Mouse (Mus musculus): ENCODE measurements around the gene Akt2. TPM values are rescaled to one million over a fixed set of nuclear protein-coding genes. Genes with fewer than 3 reads are reported as not detected.
A peak's percentile ranks its signal among the peaks of the same experiment; 100 is the strongest.

Akt2 gene
- polyA plus RNA-seq, 1 experiment, result 102 TPM

GRCm38 (mm10) chr7:27590566-27591213 is 662 bp upstream of the Akt2 start:
- peaks cover 41% of the 10 kb centered on the region for H3K79me2 ChIP-seq (ENCODE audit: control insufficient read depth, insufficient read depth)
- TF ChIP-seq MAX (IDR thresholded peaks at IDR 0.05), result no peak
- no peak for TF ChIP-seq CTCF (IDR thresholded peaks at IDR 0.05; ENCODE audit: control insufficient read depth, insufficient read depth, insufficient read length)
- TF ChIP-seq USF1 (IDR thresholded peaks at IDR 0.05; ENCODE audit: low read depth), result peak; percentile 17
- no peak for TF ChIP-seq CEBPB (IDR thresholded peaks at IDR 0.05; ENCODE audit: low read depth)
- TF ChIP-seq MYOD1 (IDR thresholded peaks at IDR 0.05; ENCODE audit: control insufficient read depth, insufficient read length, low read depth), result no peak
- TF ChIP-seq FOSL1 (IDR thresholded peaks at IDR 0.05; ENCODE audit: insufficient read depth, low read length, poor library complexity, severe bottlenecking), result no peak
- TF ChIP-seq MYOG (IDR thresholded peaks at IDR 0.05; ENCODE audit: control insufficient read depth, extremely low read depth, insufficient read length), result no peak

GRCm38 (mm10) chr7:27592217-27592929 is 1.0 kb downstream of the Akt2 start:
- Histone ChIP-seq H3K4me3 (ENCODE audit: insufficient read depth, poor library complexity, severe bottlenecking) (peak overlapping the region; percentile 49), H3K27me3 (ENCODE audit: control insufficient read depth, insufficient read depth, insufficient read length) (no peaks in the 10 kb centered on the region), H3K79me3 (ENCODE audit: low read depth) (peaks cover 45% of the 10 kb centered on the region), H3K79me2 (ENCODE audit: control insufficient read depth, insufficient read depth) (peaks cover 58% of the 10 kb centered on the region), H3ac (ENCODE audit: control insufficient read depth, insufficient read length, low read depth) (peak overlapping the region; percentile 73), H3K36me3 (ENCODE audit: control insufficient read depth, insufficient read depth) (peaks cover 5% of the 10 kb centered on the region)
- TF ChIP-seq USF1 (IDR thresholded peaks at IDR 0.05; ENCODE audit: low read depth) (no peak), CTCF (IDR thresholded peaks at IDR 0.05; ENCODE audit: control insufficient read depth, insufficient read depth, insufficient read length) (no peak), MAX (IDR thresholded peaks at IDR 0.05) (no peak), FOSL1 (IDR thresholded peaks at IDR 0.05; ENCODE audit: insufficient read depth, low read length, poor library complexity, severe bottlenecking) (no peak), CEBPB (IDR thresholded peaks at IDR 0.05; ENCODE audit: low read depth) (no peak), MYOD1 (IDR thresholded peaks at IDR 0.05; ENCODE audit: control insufficient read depth, insufficient read length, low read depth) (no peak)

More at GRCm38 (mm10) chr7:27590566-27591213, 662 bp upstream of the Akt2 start:
- Histone ChIP-seq H3K4me3 (ENCODE audit: insufficient read depth, poor library complexity, severe bottlenecking) (no peak overlapping the region), H3K27me3 (ENCODE audit: control insufficient read depth, insufficient read depth, insufficient read length) (no peaks in the 10 kb centered on the region), H3ac (ENCODE audit: control insufficient read depth, insufficient read length, low read depth) (no peak overlapping the region), H3K79me3 (ENCODE audit: low read depth) (peaks cover 35% of the 10 kb centered on the region), H3K36me3 (ENCODE audit: control insufficient read depth, insufficient read depth) (peaks cover 5% of the 10 kb centered on the region)

DNA sequence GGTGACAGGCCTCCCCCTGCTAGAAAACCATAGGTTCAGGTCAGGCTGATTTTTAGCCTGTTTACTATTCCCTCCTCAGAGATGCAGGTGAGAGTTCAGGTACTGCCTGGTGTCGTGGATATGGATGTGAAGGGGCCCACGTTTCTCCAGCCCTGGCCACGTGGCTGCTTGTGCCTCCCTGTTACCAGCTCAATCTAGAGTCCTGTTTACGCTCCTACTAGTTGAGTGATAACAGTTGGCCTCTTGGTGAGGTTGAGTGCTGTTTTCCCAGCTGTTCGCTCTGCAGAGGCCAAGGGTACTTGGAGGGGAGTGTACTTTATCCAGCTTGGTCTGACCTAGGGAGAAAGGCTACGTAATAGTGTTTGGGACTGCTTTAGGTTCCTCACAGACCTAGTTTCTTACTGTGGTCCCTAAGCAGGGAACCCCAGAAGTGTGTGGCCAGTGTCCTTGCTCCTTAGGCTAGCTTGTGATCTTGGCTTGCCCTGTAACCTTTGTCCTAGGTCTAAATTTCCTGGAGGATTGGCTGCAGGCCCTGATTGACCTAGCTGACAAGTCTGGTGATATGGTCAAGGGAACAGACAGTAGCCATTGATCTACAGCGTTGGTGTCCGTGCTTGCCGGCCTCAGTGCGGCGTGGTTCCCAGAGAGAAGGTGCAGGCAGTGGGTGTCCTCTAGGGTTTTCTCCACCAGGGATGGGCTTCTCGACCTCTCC is 1.7 kb downstream of the Akt2 start:
- TF ChIP-seq CTCF (IDR thresholded peaks at IDR 0.05; ENCODE audit: control insufficient read depth, insufficient read depth, insufficient read length) (no peak), MAX (IDR thresholded peaks at IDR 0.05) (no peak), MYOG (IDR thresholded peaks at IDR 0.05; ENCODE audit: control insufficient read depth, extremely low read depth, insufficient read length) (no peak), CEBPB (IDR thresholded peaks at IDR 0.05; ENCODE audit: low read depth) (no peak), USF1 (IDR thresholded peaks at IDR 0.05; ENCODE audit: low read depth) (no peak), FOSL1 (IDR thresholded peaks at IDR 0.05; ENCODE audit: insufficient read depth, low read length, poor library complexity, severe bottlenecking) (no peak)
- H3K36me3 ChIP-seq (ENCODE audit: control insufficient read depth, insufficient read depth), result peaks cover 5% of the 10 kb centered on the region
- H3K79me3 ChIP-seq (ENCODE audit: low read depth), result peaks cover 52% of the 10 kb centered on the region
- H3K79me2 ChIP-seq (ENCODE audit: control insufficient read depth, insufficient read depth), result peaks cover 65% of the 10 kb centered on the region
- peak overlapping the region; percentile 49 for H3K4me3 ChIP-seq (ENCODE audit: insufficient read depth, poor library complexity, severe bottlenecking)
- no peaks in the 10 kb centered on the region for H3K27me3 ChIP-seq (ENCODE audit: control insufficient read depth, insufficient read depth, insufficient read length)
- no peak overlapping the region for H3ac ChIP-seq (ENCODE audit: control insufficient read depth, insufficient read length, low read depth)

GRCm38 (mm10) chr7:27596586-27597503 is 5.5 kb downstream of the Akt2 start:
- Histone ChIP-seq H3K36me3 (ENCODE audit: control insufficient read depth, insufficient read depth) (peaks cover 5% of the 10 kb centered on the region), H3K27me3 (ENCODE audit: control insufficient read depth, insufficient read depth, insufficient read length) (no peaks in the 10 kb centered on the region), H3K4me3 (ENCODE audit: insufficient read depth, poor library complexity, severe bottlenecking) (no peak overlapping the region), H3K79me2 (ENCODE audit: control insufficient read depth, insufficient read depth) (peaks cover 100% of the 10 kb centered on the region), H3K79me3 (ENCODE audit: low read depth) (peaks cover 75% of the 10 kb centered on the region), H3ac (ENCODE audit: control insufficient read depth, insufficient read length, low read depth) (no peak overlapping the region)
- TF ChIP-seq USF1 (IDR thresholded peaks at IDR 0.05; ENCODE audit: low read depth) (no peak), CTCF (IDR thresholded peaks at IDR 0.05; ENCODE audit: control insufficient read depth, insufficient read depth, insufficient read length) (no peak), CEBPB (IDR thresholded peaks at IDR 0.05; ENCODE audit: low read depth) (no peak), MAX (IDR thresholded peaks at IDR 0.05) (no peak), FOSL1 (IDR thresholded peaks at IDR 0.05; ENCODE audit: insufficient read depth, low read length, poor library complexity, severe bottlenecking) (no peak), MYOG (IDR thresholded peaks at IDR 0.05; ENCODE audit: control insufficient read depth, extremely low read depth, insufficient read length) (no peak), MYOD1 (IDR thresholded peaks at IDR 0.05; ENCODE audit: control insufficient read depth, insufficient read length, low read depth) (no peak)

- peaks cover 74% of the 10 kb centered on the region for H3K79me3 ChIP-seq (ENCODE audit: low read depth)
- H3ac ChIP-seq (ENCODE audit: control insufficient read depth, insufficient read length, low read depth), result no peak overlapping the region
- H3K27me3 ChIP-seq (ENCODE audit: control insufficient read depth, insufficient read depth, insufficient read length), result no peaks in the 10 kb centered on the region
- H3K4me3 ChIP-seq (ENCODE audit: insufficient read depth, poor library complexity, severe bottlenecking), result no peak overlapping the region
- peaks cover 5% of the 10 kb centered on the region for H3K36me3 ChIP-seq (ENCODE audit: control insufficient read depth, insufficient read depth)
- peaks cover 100% of the 10 kb centered on the region for H3K79me2 ChIP-seq (ENCODE audit: control insufficient read depth, insufficient read depth)
- no peak for TF ChIP-seq MAX (IDR thresholded peaks at IDR 0.05)
- no peak for TF ChIP-seq MYOG (IDR thresholded peaks at IDR 0.05; ENCODE audit: control insufficient read depth, extremely low read depth, insufficient read length)
- TF ChIP-seq FOSL1 (IDR thresholded peaks at IDR 0.05; ENCODE audit: insufficient read depth, low read length, poor library complexity, severe bottlenecking), result no peak
- no peak for TF ChIP-seq CTCF (IDR thresholded peaks at IDR 0.05; ENCODE audit: control insufficient read depth, insufficient read depth, insufficient read length)
- no peak for TF ChIP-seq CEBPB (IDR thresholded peaks at IDR 0.05; ENCODE audit: low read depth)
- no peak for TF ChIP-seq MYOD1 (IDR thresholded peaks at IDR 0.05; ENCODE audit: control insufficient read depth, insufficient read length, low read depth)
- TF ChIP-seq USF1 (IDR thresholded peaks at IDR 0.05; ENCODE audit: low read depth), result no peak
Observed at GRCm38 (mm10) chr7:27598053-27598452, 6.7 kb downstream of the Akt2 start.

Data from C2C12 (cell line).